Mouse (Mus musculus): ENCODE measurements around the gene Fam189a1. TPM values are rescaled to one million over a fixed set of nuclear protein-coding genes. Genes with fewer than 3 reads are reported as not detected.
A peak's percentile ranks its signal among the peaks of the same experiment; 100 is the strongest.

Fam189a1 gene
- total and polyA plus RNA-seq, 3 experiments, result not detected

- Histone ChIP-seq H3K9me3 (replicated peaks; ENCODE audit: insufficient read depth, low read length) (no peaks in the 10 kb centered on the region), H3K27ac (ENCODE audit: control insufficient read depth, low read depth, low read length) (no peak overlapping the region), H3K79me2 (ENCODE audit: control insufficient read depth, insufficient read depth, low read length, poor library complexity) (peaks cover 16% of the 10 kb centered on the region), H3K4me1 (ENCODE audit: control insufficient read depth in 1 of 2, insufficient read depth in 2 of 2, low read length in 2 of 2) (peaks cover 0 to 8% of the 10 kb centered on the region in 2 experiments; a peak in 2 of 4 replicates), H3K27me3 (ENCODE audit: control insufficient read depth in 1 of 2, insufficient read depth in 2 of 2, low read length in 2 of 2) (no peaks in the 10 kb centered on the region), H3K9ac (ENCODE audit: control insufficient read depth, low read depth, low read length, poor library complexity, severe bottlenecking) (peak overlapping the region; percentile 59), H3K4me3 (ENCODE audit: control insufficient read depth in 1 of 2, insufficient read depth in 1 of 2, low read depth in 2 of 2, low read length in 2 of 2) (peak overlapping the region; percentile 19 to 78), H3K36me3 (ENCODE audit: control insufficient read depth in 1 of 2, insufficient read depth in 2 of 2, low read length in 2 of 2) (peaks cover 0 to 8% of the 10 kb centered on the region in 2 experiments; a peak in 2 of 4 replicates)
- DNase-seq (ENCODE audit: low read depth, low spot score), result no peak
- TF ChIP-seq GATA1 (IDR thresholded peaks at IDR 0.05; ENCODE audit: low read depth, low read length) (no peak), MEF2A (IDR thresholded peaks at IDR 0.05; ENCODE audit: extremely low read depth, insufficient replicate concordance, low read depth, low read length, poor library complexity, severe bottlenecking) (no peak)
Observed at GRCm38 (mm10) chr7:64873266-64873665, 283.1 kb downstream of the Fam189a1 start.

GRCm38 (mm10) chr7:64872743-64873241 is 283.6 kb downstream of the Fam189a1 start, which contains the start of gene Nsmce3:
Gene Nsmce3, minus strand, starts transcription at chr7:64872997.
- peaks cover 0 to 8% of the 10 kb centered on the region in 2 experiments; a peak in 2 of 4 replicates for H3K36me3 ChIP-seq (ENCODE audit: control insufficient read depth in 1 of 2, insufficient read depth in 2 of 2, low read length in 2 of 2)
- no peaks in the 10 kb centered on the region for H3K9me3 ChIP-seq (replicated peaks; ENCODE audit: insufficient read depth, low read length)
- DNase-seq (ENCODE audit: low read depth, low spot score), result peak; percentile 93
- no peak for TF ChIP-seq ZC3H11A (IDR thresholded peaks at IDR 0.05; ENCODE audit: low read depth, low read length)
- peak; percentile 51; the same call in 1 of the 2 replicates for TF ChIP-seq POLR2AphosphoS2 (IDR thresholded peaks at IDR 0.05; ENCODE audit: low read length)
- TF ChIP-seq MXI1 (IDR thresholded peaks at IDR 0.05; ENCODE audit: low read depth, low read length), result peak; percentile 53
- TF ChIP-seq MYB (IDR thresholded peaks at IDR 0.05; ENCODE audit: low read depth, low read length), result no peak
- TF ChIP-seq CHD2 (IDR thresholded peaks at IDR 0.05; ENCODE audit: low read length), result no peak
- no peak for TF ChIP-seq RCOR1 (IDR thresholded peaks at IDR 0.05; ENCODE audit: low read depth, low read length)
- no peak for TF ChIP-seq MAFK (IDR thresholded peaks at IDR 0.05; ENCODE audit: borderline replicate concordance, low read depth, low read length)
- no peak for TF ChIP-seq CTCF (IDR thresholded peaks at IDR 0.05 in 2 of 3, conservative IDR thresholded peaks at IDR 0.05 in 1 of 3; ENCODE audit: control insufficient read depth in 1 of 3, insufficient read depth in 1 of 3, low read depth in 2 of 3, low read length in 3 of 3, poor library complexity in 1 of 3, severe bottlenecking in 1 of 3)
- no peak for TF ChIP-seq TAL1 (IDR thresholded peaks at IDR 0.05; ENCODE audit: low read length)
- TF ChIP-seq BHLHE40 (IDR thresholded peaks at IDR 0.05; ENCODE audit: borderline replicate concordance, low read depth, low read length), result no peak
- no peak for TF ChIP-seq RAD21 (IDR thresholded peaks at IDR 0.05; ENCODE audit: low read depth, low read length)
- TF ChIP-seq POLR2A (IDR thresholded peaks at IDR 0.05; ENCODE audit: control insufficient read depth in 1 of 2, insufficient read depth in 1 of 2, low read depth in 1 of 2, low read length in 2 of 2, poor library complexity in 1 of 2), result peak; percentile 75 to 89; a peak in 3 of 4 replicates
- peak; percentile 86 for TF ChIP-seq HCFC1 (IDR thresholded peaks at IDR 0.05; ENCODE audit: low read depth, low read length)
- no peak for TF ChIP-seq POLR2AphosphoS5 (IDR thresholded peaks at IDR 0.05; ENCODE audit: borderline replicate concordance, low read depth, low read length)
- TF ChIP-seq MAX (IDR thresholded peaks at IDR 0.05; ENCODE audit: low read length), result no peak
- no peak for TF ChIP-seq ZNF384 (IDR thresholded peaks at IDR 0.05; ENCODE audit: low read depth, low read length)
- no peak for TF ChIP-seq CHD1 (IDR thresholded peaks at IDR 0.05; ENCODE audit: low read depth, low read length)
- TF ChIP-seq NRF1 (IDR thresholded peaks at IDR 0.05; ENCODE audit: insufficient read depth, low read depth, low read length, poor library complexity, severe bottlenecking), result peak; percentile 83
- TF ChIP-seq NELFE (IDR thresholded peaks at IDR 0.05; ENCODE audit: low read depth, low read length), result peak; percentile 86
- no peak; the same call in 1 of the 2 replicates for TF ChIP-seq KAT2A (conservative IDR thresholded peaks at IDR 0.05; ENCODE audit: low read depth, low read length)
- no peak for TF ChIP-seq MYC (IDR thresholded peaks at IDR 0.05; ENCODE audit: low read depth, low read length)
- TF ChIP-seq USF1 (IDR thresholded peaks at IDR 0.05; ENCODE audit: low read depth, low read length), result no peak
- no peak for TF ChIP-seq JUND (IDR thresholded peaks at IDR 0.05; ENCODE audit: low read depth, low read length)
- peak; percentile 68 for TF ChIP-seq ZMIZ1 (IDR thresholded peaks at IDR 0.05; ENCODE audit: low read depth, low read length)
- no peak for TF ChIP-seq ZKSCAN1 (IDR thresholded peaks at IDR 0.05; ENCODE audit: low read depth, low read length)
- TF ChIP-seq ELF1 (IDR thresholded peaks at IDR 0.05; ENCODE audit: low read depth, low read length), result 0 out of 2 replicates have a peak, but pooled peaks have one; percentile 43
- no peak for TF ChIP-seq MEF2A (IDR thresholded peaks at IDR 0.05; ENCODE audit: extremely low read depth, insufficient replicate concordance, low read depth, low read length, poor library complexity, severe bottlenecking)
- no peak for TF ChIP-seq USF2 (IDR thresholded peaks at IDR 0.05; ENCODE audit: borderline replicate concordance in 1 of 2, insufficient read depth in 1 of 2, low read depth in 1 of 2, low read length in 2 of 2)
- TF ChIP-seq SIN3A (IDR thresholded peaks at IDR 0.05; ENCODE audit: low read length), result peak; percentile 77; the same call in 1 of the 2 replicates
- TF ChIP-seq GATA1 (IDR thresholded peaks at IDR 0.05; ENCODE audit: low read depth, low read length), result no peak
- no peak for TF ChIP-seq SMC3 (IDR thresholded peaks at IDR 0.05; ENCODE audit: low read depth, low read length)

More at GRCm38 (mm10) chr7:64872743-64873241, 283.6 kb downstream of the Fam189a1 start, which contains the start of gene Nsmce3:
- peak within 1 kb of the TSS; percentile 83 for H3K9ac ChIP-seq (ENCODE audit: control insufficient read depth, low read depth, low read length, poor library complexity, severe bottlenecking)
- H3K4me3 ChIP-seq (ENCODE audit: control insufficient read depth in 1 of 2, insufficient read depth in 1 of 2, low read depth in 2 of 2, low read length in 2 of 2), result peak within 1 kb of the TSS; percentile 97 to 98
- H3K4me1 ChIP-seq (ENCODE audit: control insufficient read depth in 1 of 2, insufficient read depth in 2 of 2, low read length in 2 of 2), result peaks cover 0 to 8% of the 10 kb centered on the region in 2 experiments; a peak in 2 of 4 replicates
- peaks cover 16% of the 10 kb centered on the region for H3K79me2 ChIP-seq (ENCODE audit: control insufficient read depth, insufficient read depth, low read length, poor library complexity)
- H3K27ac ChIP-seq (ENCODE audit: control insufficient read depth, low read depth, low read length), result peak within 1 kb of the TSS; percentile 50
- H3K27me3 ChIP-seq (ENCODE audit: control insufficient read depth in 1 of 2, insufficient read depth in 2 of 2, low read length in 2 of 2), result no peaks in the 10 kb centered on the region
